Mouse (Mus musculus): ENCODE measurements around the gene Zfp384. TPM values are rescaled to one million over a fixed set of nuclear protein-coding genes. Genes with fewer than 3 reads are reported as not detected.
A peak's percentile ranks its signal among the peaks of the same experiment; 100 is the strongest.

Gene Zfp384
- total and polyA plus RNA-seq, 2 experiments from 2014 or later = 5.5 to 18.4 TPM

DNA sequence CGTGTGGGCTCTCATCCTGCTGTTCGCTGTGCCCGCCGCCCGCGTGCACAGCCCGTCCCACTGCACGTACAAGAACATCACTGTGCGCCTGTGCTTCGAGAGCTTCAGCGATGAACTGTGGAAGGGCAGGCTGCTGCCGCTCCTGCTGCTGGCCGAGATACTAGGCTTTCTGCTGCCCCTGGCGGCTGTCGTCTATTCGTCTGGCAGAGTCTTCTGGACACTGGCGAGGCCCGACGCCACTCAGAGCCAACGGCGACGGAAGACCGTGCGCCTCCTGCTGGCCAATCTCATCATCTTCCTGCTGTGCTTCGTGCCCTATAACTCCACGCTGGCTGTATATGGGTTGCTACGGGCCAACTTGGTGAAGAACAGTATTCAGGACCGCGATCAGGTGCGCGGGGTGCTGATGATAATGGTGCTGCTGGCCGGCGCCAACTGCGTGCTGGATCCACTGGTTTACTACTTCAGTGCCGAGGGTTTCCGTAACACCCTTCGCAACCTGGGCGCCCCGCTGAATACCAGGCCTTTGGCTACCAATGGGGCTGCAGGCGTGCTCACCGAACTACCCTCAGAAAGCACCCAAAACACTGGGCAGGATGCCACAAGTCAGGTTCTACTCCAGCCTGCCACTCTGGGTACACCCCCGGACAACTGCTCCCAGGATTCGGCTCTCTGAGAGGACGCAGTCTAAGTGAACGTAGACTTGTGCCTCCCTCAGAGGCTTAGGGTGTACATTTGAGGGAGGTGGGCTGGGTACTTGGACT is 73.0 kb downstream of the Zfp384 start:
- Histone ChIP-seq H3K27ac (ENCODE audit: low read depth) (0 out of 2 replicates have a peak overlapping the region, but pooled peaks have one; percentile 15), H3K4me2 (ENCODE audit: low read depth, low read length) (peak overlapping the region; percentile 62), H3K36me3 (replicated peaks; ENCODE audit: control insufficient read depth, insufficient read depth, low read length) (no peaks in the 10 kb centered on the region), H3K9ac (replicated peaks; ENCODE audit: low read depth, low read length) (no peak overlapping the region), H3K4me1 (ENCODE audit: control insufficient read depth, insufficient read depth) (no peaks in the 10 kb centered on the region), H3K4me3 (ENCODE audit: low read depth, low read length) (peak overlapping the region; percentile 40), H3K27me3 (ENCODE audit: control insufficient read depth, insufficient read depth, low read length) (no peaks in the 10 kb centered on the region), H3K9me3 (replicated peaks; ENCODE audit: control insufficient read depth, low read length) (no peaks in the 10 kb centered on the region)
- no peak for TF ChIP-seq EP300 (IDR thresholded peaks at IDR 0.05; ENCODE audit: low read depth)
- TF ChIP-seq CTCF (IDR thresholded peaks at IDR 0.05; ENCODE audit: low read depth) = peak; percentile 97
- WGBS = 25% methylated on average over 45 of the region's 45 CpGs
- ATAC-seq (ENCODE audit: insufficient read depth, low read depth) = peak; percentile 91
- DNase-seq (ENCODE audit: low spot score) = peak; percentile 97

DNA sequence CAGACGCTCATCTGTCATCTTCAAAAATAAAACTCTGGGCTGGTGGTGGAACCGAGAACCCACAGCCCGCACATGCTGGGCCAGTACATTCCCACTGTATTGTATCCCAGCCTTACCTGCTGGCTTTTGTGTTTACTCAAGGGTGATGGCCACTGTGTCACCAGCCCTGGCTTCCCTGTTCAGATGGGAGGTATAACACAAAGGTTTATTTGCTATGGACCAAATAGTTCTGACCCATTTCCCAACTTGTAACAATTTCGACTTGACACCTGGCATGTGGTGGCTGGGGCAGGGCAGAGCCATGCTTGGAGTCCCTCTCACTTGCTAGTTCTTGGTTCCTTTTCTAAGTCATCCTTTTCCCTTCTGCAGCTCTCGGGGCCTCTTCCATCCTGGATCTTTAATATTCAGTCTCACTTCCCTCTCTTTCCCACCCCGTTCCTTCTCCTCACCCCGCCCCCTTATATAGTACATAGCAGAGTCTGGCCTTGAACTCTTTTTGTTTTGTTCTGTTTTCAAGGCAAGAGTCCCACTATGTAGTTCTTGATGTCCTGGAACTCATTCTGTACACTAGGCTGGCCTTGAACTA is 73.9 kb downstream of the Zfp384 start:
- TF ChIP-seq CTCF (IDR thresholded peaks at IDR 0.05; ENCODE audit: low read depth) (no peak), EP300 (IDR thresholded peaks at IDR 0.05; ENCODE audit: low read depth) (no peak)

DNA sequence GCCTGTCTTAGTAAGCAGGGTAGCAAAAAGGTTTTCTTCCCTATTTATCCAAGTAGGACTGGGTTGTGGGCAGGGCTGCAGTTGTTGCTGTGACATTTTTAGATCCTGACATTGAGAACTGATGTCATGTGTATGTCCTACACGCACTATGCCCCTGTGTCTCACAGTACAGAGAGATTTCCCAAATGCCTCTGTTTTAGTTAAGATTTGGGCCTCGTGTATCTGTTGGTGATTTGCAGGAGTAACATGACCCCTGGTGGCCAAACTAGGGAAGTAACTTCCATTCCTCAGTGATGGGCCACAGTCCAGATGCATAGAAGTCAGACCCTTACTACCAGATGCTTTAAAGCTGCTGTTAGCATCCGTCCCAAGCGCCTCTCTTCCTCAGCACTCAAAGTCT is 75.5 kb downstream of the Zfp384 start:
- TF ChIP-seq CTCF (IDR thresholded peaks at IDR 0.05; ENCODE audit: low read depth) (peak; percentile 92), EP300 (IDR thresholded peaks at IDR 0.05; ENCODE audit: low read depth) (no peak)
- Histone ChIP-seq H3K4me3 (ENCODE audit: low read depth, low read length) (no peak overlapping the region), H3K27ac (ENCODE audit: low read depth) (no peak overlapping the region), H3K4me1 (ENCODE audit: control insufficient read depth, insufficient read depth) (0 out of 2 replicates have a peak, but pooled peaks cover 11% of the 10 kb centered on the region), H3K36me3 (replicated peaks; ENCODE audit: control insufficient read depth, insufficient read depth, low read length) (no peaks in the 10 kb centered on the region), H3K9ac (replicated peaks; ENCODE audit: low read depth, low read length) (no peak overlapping the region), H3K9me3 (replicated peaks; ENCODE audit: control insufficient read depth, low read length) (no peaks in the 10 kb centered on the region), H3K27me3 (ENCODE audit: control insufficient read depth, insufficient read depth, low read length) (no peaks in the 10 kb centered on the region), H3K4me2 (ENCODE audit: low read depth, low read length) (no peak overlapping the region)
- 5% methylated on average over 4 of the region's 4 CpGs for WGBS
- ATAC-seq (ENCODE audit: insufficient read depth, low read depth) (no peak; the same call in 1 of the 2 replicates), DNase-seq (ENCODE audit: low spot score) (peak; percentile 79)

More for the DNA sequence above, 73.9 kb downstream of the Zfp384 start:
- Histone ChIP-seq H3K4me3 (ENCODE audit: low read depth, low read length) (no peak overlapping the region), H3K36me3 (replicated peaks; ENCODE audit: control insufficient read depth, insufficient read depth, low read length) (no peaks in the 10 kb centered on the region), H3K9ac (replicated peaks; ENCODE audit: low read depth, low read length) (no peak overlapping the region), H3K4me1 (ENCODE audit: control insufficient read depth, insufficient read depth) (no peaks in the 10 kb centered on the region), H3K9me3 (replicated peaks; ENCODE audit: control insufficient read depth, low read length) (no peaks in the 10 kb centered on the region), H3K27ac (ENCODE audit: low read depth) (no peak overlapping the region), H3K4me2 (ENCODE audit: low read depth, low read length) (no peak overlapping the region), H3K27me3 (ENCODE audit: control insufficient read depth, insufficient read depth, low read length) (no peaks in the 10 kb centered on the region)
- 85% methylated on average over 7 of the region's 7 CpGs for WGBS
- DNase-seq (ENCODE audit: low spot score) = no peak
- ATAC-seq (ENCODE audit: insufficient read depth, low read depth) = no peak

Other genes starting within 250 kb of the Zfp384 start
- gene Eno2, start 239.5 kb upstream of the Zfp384 start, total RNA-seq (2014; rRNA removed; ENCODE audit: low replicate concordance) = 1.7 and 4.1 TPM in 2 replicates
- gene Eno2, start 239.5 kb upstream of the Zfp384 start, polyA plus RNA-seq (2015; fragmentation: Nextera tagmentation; extraction: Ambion mirVana) = 1.3 and 1.5 TPM in 2 replicates
- gene Lrrc23, start 229.4 kb upstream of the Zfp384 start, total RNA-seq (2014; rRNA removed; ENCODE audit: low replicate concordance) = not detected in 2 replicates
- 0.95 TPM in 1 of 2 replicates, not detected in the other for gene Lrrc23, start 229.4 kb upstream of the Zfp384 start, polyA plus RNA-seq (2015; fragmentation: Nextera tagmentation; extraction: Ambion mirVana)
- 5.9 and 17.6 TPM in 2 replicates for gene Spsb2, start 200.5 kb upstream of the Zfp384 start, total RNA-seq (2014; rRNA removed; ENCODE audit: low replicate concordance)
- gene Spsb2, start 200.5 kb upstream of the Zfp384 start, polyA plus RNA-seq (2015; fragmentation: Nextera tagmentation; extraction: Ambion mirVana) = 7.0 and 7.7 TPM in 2 replicates
- 1,544 and 1,648 TPM in 2 replicates for gene Tpi1, start 194.8 kb upstream of the Zfp384 start, total RNA-seq (2014; rRNA removed; ENCODE audit: low replicate concordance)
- 1,138 and 1,142 TPM in 2 replicates for gene Tpi1, start 194.8 kb upstream of the Zfp384 start, polyA plus RNA-seq (2015; fragmentation: Nextera tagmentation; extraction: Ambion mirVana)
- 92.2 and 126 TPM in 2 replicates for gene Usp5, start 179.7 kb upstream of the Zfp384 start, total RNA-seq (2014; rRNA removed; ENCODE audit: low replicate concordance)
- 66.4 and 73.5 TPM in 2 replicates for gene Usp5, start 179.7 kb upstream of the Zfp384 start, polyA plus RNA-seq (2015; fragmentation: Nextera tagmentation; extraction: Ambion mirVana)
- gene Cdca3, start 179.6 kb upstream of the Zfp384 start, total RNA-seq (2014; rRNA removed; ENCODE audit: low replicate concordance) = 95.9 and 127 TPM in 2 replicates
- gene Cdca3, start 179.6 kb upstream of the Zfp384 start, polyA plus RNA-seq (2015; fragmentation: Nextera tagmentation; extraction: Ambion mirVana) = 51.6 and 52.9 TPM in 2 replicates
- gene Gnb3, start 168.9 kb upstream of the Zfp384 start, total RNA-seq (2014; rRNA removed; ENCODE audit: low replicate concordance) = 0.50 and 4.2 TPM in 2 replicates
- gene Gnb3, start 168.9 kb upstream of the Zfp384 start, polyA plus RNA-seq (2015; fragmentation: Nextera tagmentation; extraction: Ambion mirVana) = 2.8 and 3.3 TPM in 2 replicates
- 38.5 and 41.1 TPM in 2 replicates for gene P3h3, start 151.4 kb upstream of the Zfp384 start, total RNA-seq (2014; rRNA removed; ENCODE audit: low replicate concordance)
- 7.2 and 7.6 TPM in 2 replicates for gene P3h3, start 151.4 kb upstream of the Zfp384 start, polyA plus RNA-seq (2015; fragmentation: Nextera tagmentation; extraction: Ambion mirVana)
- 2.9 and 9.7 TPM in 2 replicates for gene Gpr162, start 145.2 kb upstream of the Zfp384 start, total RNA-seq (2014; rRNA removed; ENCODE audit: low replicate concordance)
- gene Gpr162, start 145.2 kb upstream of the Zfp384 start, polyA plus RNA-seq (2015; fragmentation: Nextera tagmentation; extraction: Ambion mirVana) = 1.2 and 1.5 TPM in 2 replicates
- gene Cd4, start 120.9 kb upstream of the Zfp384 start, total RNA-seq (2014; rRNA removed; ENCODE audit: low replicate concordance) = 4.5 TPM in 1 of 2 replicates, not detected in the other
- gene Cd4, start 120.9 kb upstream of the Zfp384 start, polyA plus RNA-seq (2015; fragmentation: Nextera tagmentation; extraction: Ambion mirVana) = 0.04 and 0.10 TPM in 2 replicates
- gene Lag3, start 97.4 kb upstream of the Zfp384 start, total RNA-seq (2014; rRNA removed; ENCODE audit: low replicate concordance) = 0.11 and 0.27 TPM in 2 replicates
- 0.82 and 0.85 TPM in 2 replicates for gene Lag3, start 97.4 kb upstream of the Zfp384 start, polyA plus RNA-seq (2015; fragmentation: Nextera tagmentation; extraction: Ambion mirVana)
- 323 and 565 TPM in 2 replicates for gene Ptms, start 89.0 kb upstream of the Zfp384 start, total RNA-seq (2014; rRNA removed; ENCODE audit: low replicate concordance)
- 221 and 246 TPM in 2 replicates for gene Ptms, start 89.0 kb upstream of the Zfp384 start, polyA plus RNA-seq (2015; fragmentation: Nextera tagmentation; extraction: Ambion mirVana)
- 333 and 532 TPM in 2 replicates for gene Mlf2, start 77.8 kb upstream of the Zfp384 start, total RNA-seq (2014; rRNA removed; ENCODE audit: low replicate concordance)
- 296 and 298 TPM in 2 replicates for gene Mlf2, start 77.8 kb upstream of the Zfp384 start, polyA plus RNA-seq (2015; fragmentation: Nextera tagmentation; extraction: Ambion mirVana)
- gene Cops7a, start 43.6 kb upstream of the Zfp384 start, total RNA-seq (2014; rRNA removed; ENCODE audit: low replicate concordance) = 203 and 241 TPM in 2 replicates
- 130 and 134 TPM in 2 replicates for gene Cops7a, start 43.6 kb upstream of the Zfp384 start, polyA plus RNA-seq (2015; fragmentation: Nextera tagmentation; extraction: Ambion mirVana)
- not detected in 2 replicates for gene Pianp, start 12.5 kb upstream of the Zfp384 start, total RNA-seq (2014; rRNA removed; ENCODE audit: low replicate concordance)
- 0.37 TPM in 2 replicates for gene Pianp, start 12.5 kb upstream of the Zfp384 start, polyA plus RNA-seq (2015; fragmentation: Nextera tagmentation; extraction: Ambion mirVana)
- gene Ing4, start 30.6 kb downstream of the Zfp384 start, total RNA-seq (2014; rRNA removed; ENCODE audit: low replicate concordance) = 41.9 and 48.7 TPM in 2 replicates
- 54.1 and 59.1 TPM in 2 replicates for gene Ing4, start 30.6 kb downstream of the Zfp384 start, polyA plus RNA-seq (2015; fragmentation: Nextera tagmentation; extraction: Ambion mirVana)
- gene Acrbp, start 40.5 kb downstream of the Zfp384 start, total RNA-seq (2014; rRNA removed; ENCODE audit: low replicate concordance) = 2.6 and 6.0 TPM in 2 replicates
- 2.2 and 2.7 TPM in 2 replicates for gene Acrbp, start 40.5 kb downstream of the Zfp384 start, polyA plus RNA-seq (2015; fragmentation: Nextera tagmentation; extraction: Ambion mirVana)
- not detected in 2 replicates for gene Lpar5, start 58.8 kb downstream of the Zfp384 start, total RNA-seq (2014; rRNA removed; ENCODE audit: low replicate concordance)
- 0.12 TPM in 1 of 2 replicates, not detected in the other for gene Lpar5, start 58.8 kb downstream of the Zfp384 start, polyA plus RNA-seq (2015; fragmentation: Nextera tagmentation; extraction: Ambion mirVana)
- 82.2 and 98.0 TPM in 2 replicates for gene Chd4, start 86.8 kb downstream of the Zfp384 start, total RNA-seq (2014; rRNA removed; ENCODE audit: low replicate concordance)
- 55.5 and 58.1 TPM in 2 replicates for gene Chd4, start 86.8 kb downstream of the Zfp384 start, polyA plus RNA-seq (2015; fragmentation: Nextera tagmentation; extraction: Ambion mirVana)
- 21.4 and 22.9 TPM in 2 replicates for gene Nop2, start 122.8 kb downstream of the Zfp384 start, total RNA-seq (2014; rRNA removed; ENCODE audit: low replicate concordance)
- 20.6 and 25.3 TPM in 2 replicates for gene Nop2, start 122.8 kb downstream of the Zfp384 start, polyA plus RNA-seq (2015; fragmentation: Nextera tagmentation; extraction: Ambion mirVana)
- 10.6 and 41.9 TPM in 2 replicates for gene Iffo1, start 136.1 kb downstream of the Zfp384 start, total RNA-seq (2014; rRNA removed; ENCODE audit: low replicate concordance)
- 10.5 and 12.3 TPM in 2 replicates for gene Iffo1, start 136.1 kb downstream of the Zfp384 start, polyA plus RNA-seq (2015; fragmentation: Nextera tagmentation; extraction: Ambion mirVana)
- 6,647 and 7,476 TPM in 2 replicates for gene Gapdh, start 157.3 kb downstream of the Zfp384 start, total RNA-seq (2014; rRNA removed; ENCODE audit: low replicate concordance)
- gene Gapdh, start 157.3 kb downstream of the Zfp384 start, polyA plus RNA-seq (2015; fragmentation: Nextera tagmentation; extraction: Ambion mirVana) = 3,728 and 4,065 TPM in 2 replicates
- gene Ncapd2, start 182.6 kb downstream of the Zfp384 start, total RNA-seq (2014; rRNA removed; ENCODE audit: low replicate concordance) = 85.4 and 98.0 TPM in 2 replicates
- gene Ncapd2, start 182.6 kb downstream of the Zfp384 start, polyA plus RNA-seq (2015; fragmentation: Nextera tagmentation; extraction: Ambion mirVana) = 24.5 and 26.3 TPM in 2 replicates
- 109 and 165 TPM in 2 replicates for gene Mrpl51, start 182.7 kb downstream of the Zfp384 start, total RNA-seq (2014; rRNA removed; ENCODE audit: low replicate concordance)
- gene Mrpl51, start 182.7 kb downstream of the Zfp384 start, polyA plus RNA-seq (2015; fragmentation: Nextera tagmentation; extraction: Ambion mirVana) = 426 and 447 TPM in 2 replicates
- gene Vamp1, start 206.4 kb downstream of the Zfp384 start, total RNA-seq (2014; rRNA removed; ENCODE audit: low replicate concordance) = 3.6 and 8.2 TPM in 2 replicates
- 5.0 and 5.4 TPM in 2 replicates for gene Vamp1, start 206.4 kb downstream of the Zfp384 start, polyA plus RNA-seq (2015; fragmentation: Nextera tagmentation; extraction: Ambion mirVana)
- gene Tapbpl, start 222.7 kb downstream of the Zfp384 start, total RNA-seq (2014; rRNA removed; ENCODE audit: low replicate concordance) = 0.93 and 4.5 TPM in 2 replicates
- 3.9 and 4.5 TPM in 2 replicates for gene Tapbpl, start 222.7 kb downstream of the Zfp384 start, polyA plus RNA-seq (2015; fragmentation: Nextera tagmentation; extraction: Ambion mirVana)
- gene Cd27, start 227.9 kb downstream of the Zfp384 start, total RNA-seq (2014; rRNA removed; ENCODE audit: low replicate concordance) = 3.4 TPM in 1 of 2 replicates, not detected in the other
- gene Cd27, start 227.9 kb downstream of the Zfp384 start, polyA plus RNA-seq (2015; fragmentation: Nextera tagmentation; extraction: Ambion mirVana) = 1.3 and 1.6 TPM in 2 replicates

Measured in heart, postnatal 0 days (tissue).